Mouse (Mus musculus) ES-E14 (cell line): ENCODE measurements around the gene Ptprh. TPM values are rescaled to one million over a fixed set of nuclear protein-coding genes. Genes with fewer than 3 reads are reported as not detected.
"Not testable (repeated sequence)": the region's sequence is repeated elsewhere in the genome, so short reads cannot be mapped to it uniquely, and the experiment has no call there.

Experiments
- DNase-seq: peaks from one replicate; pipeline ENCODE4 v3.0.0-alpha.2; 2013; ENCODE audit warnings: low read depth, low spot score
- H3K27ac ChIP-seq: 2 replicates; pipeline ENCODE4 v1.5.1; 2012; ENCODE audit warnings: low read depth, mild to moderate bottlenecking, low read length, moderate library complexity, mixed read lengths; ENCODE audit not compliant: poor library complexity, insufficient read depth, severe bottlenecking
- H3K36me3 ChIP-seq: 2 replicates; pipeline ENCODE4 v1.6.1; 2012; ENCODE audit warnings: mild to moderate bottlenecking, low read length, moderate library complexity, mixed read lengths; ENCODE audit not compliant: control insufficient read depth, poor library complexity, insufficient read depth, severe bottlenecking
- H3K4me1 ChIP-seq, 2 experiments: fragments of 150-350 bp in 1 of 2; sonication (generic) in 1 of 2; 2 replicates each; pipeline ENCODE4 v1.6.1; 2012; ENCODE audit warnings: low read length in 2 of 2, mild to moderate bottlenecking in 1 of 2, mixed read lengths in 1 of 2; ENCODE audit not compliant: control insufficient read depth in 2 of 2, insufficient read depth in 2 of 2, poor library complexity in 1 of 2
- H3K4me3 ChIP-seq, 2 experiments: fragments of 150-350 bp in 1 of 2; sonication (generic) in 1 of 2; 2 replicates each; pipeline ENCODE4 v1.5.1; 2012; ENCODE audit warnings: low read length in 2 of 2, low read depth in 1 of 2, mild to moderate bottlenecking in 1 of 2, mixed read lengths in 1 of 2; ENCODE audit not compliant: insufficient read depth in 1 of 2, poor library complexity in 1 of 2, severe bottlenecking in 1 of 2
- H3K9ac ChIP-seq: 2 replicates; pipeline ENCODE4 v1.6.1; 2012; ENCODE audit warnings: low read depth, mild to moderate bottlenecking, low read length, mixed read lengths; ENCODE audit not compliant: poor library complexity, insufficient read depth, severe bottlenecking
- H3K9me3 ChIP-seq: fragments of 150-350 bp; sonication (generic); 2 replicates; pipeline ENCODE4 v1.6.1; 2012; ENCODE audit warnings: low read depth, mild to moderate bottlenecking, low read length; ENCODE audit not compliant: control insufficient read depth, insufficient read depth
- CHD2 ChIP-seq: IDR thresholded peaks from 2 replicates; pipeline ENCODE4 v1.6.1; 2014; ENCODE audit warnings: mild to moderate bottlenecking, low read depth, low read length, inconsistent platforms
- HCFC1 ChIP-seq: IDR thresholded peaks from 2 replicates; pipeline ENCODE4 v1.6.1; 2012; ENCODE audit warnings: low read length, inconsistent platforms, borderline replicate concordance; ENCODE audit not compliant: insufficient read depth
- MAFK ChIP-seq: IDR thresholded peaks from 2 replicates; pipeline ENCODE4 v1.6.1; 2014; ENCODE audit warnings: mild to moderate bottlenecking, low read depth, low read length, inconsistent platforms; ENCODE audit not compliant: insufficient read depth
- ZC3H11A ChIP-seq: IDR thresholded peaks from 2 replicates; pipeline ENCODE4 v1.6.1; 2012; ENCODE audit warnings: low read depth, mild to moderate bottlenecking, inconsistent platforms, low read length, borderline replicate concordance
- ZNF384 ChIP-seq: IDR thresholded peaks from 2 replicates; pipeline ENCODE4 v1.6.1; 2012; ENCODE audit warnings: low read depth, low read length, inconsistent platforms
- in situ Hi-C, 2 experiments: fragments of 600-800 bp; cut with MboI; formaldehyde crosslinking; loops; one replicate each; pipeline ENCODE4 v1.15.1; 2025; ENCODE audit warnings: low sequenced_read_pairs in 2 of 2, inconsistent platforms in 1 of 2; ENCODE audit not compliant: unreplicated experiment in 2 of 2
- total RNA-seq: library from RNA; depleted of rRNA; stranded (reverse); fragments of 300-350 nt; gene quantifications from 2 replicates; pipeline ENCODE4 v1.2.3, GENCODE M21; 2012

Ptprh gene
- total RNA-seq, 1 experiment = 0.18 TPM

DNA sequence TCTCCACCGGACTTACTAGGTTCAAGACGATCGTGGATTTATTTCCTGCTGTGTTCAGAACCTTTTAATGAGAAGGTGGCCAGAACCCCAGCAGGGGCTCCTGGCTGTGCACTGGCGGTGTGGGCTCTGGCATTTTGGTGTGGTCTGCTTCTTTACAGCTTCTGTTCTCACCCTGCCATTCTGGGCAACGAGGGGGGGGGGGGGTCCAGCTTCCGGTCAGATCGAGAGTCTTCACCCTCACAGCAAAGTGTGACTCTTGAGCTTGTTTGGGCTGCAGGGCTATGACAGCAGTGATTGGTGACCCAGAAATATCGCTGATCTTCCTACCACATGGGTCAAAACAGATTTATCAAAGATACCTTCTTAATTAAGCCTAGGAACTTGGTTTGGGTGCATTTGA, 8.5 kb upstream of the Ptprh start:
- DNase-seq = no peak
- TF ChIP-seq CHD2 (no peak), ZNF384 (no peak), ZC3H11A (no peak), MAFK (no peak), HCFC1 (no peak)

DNA sequence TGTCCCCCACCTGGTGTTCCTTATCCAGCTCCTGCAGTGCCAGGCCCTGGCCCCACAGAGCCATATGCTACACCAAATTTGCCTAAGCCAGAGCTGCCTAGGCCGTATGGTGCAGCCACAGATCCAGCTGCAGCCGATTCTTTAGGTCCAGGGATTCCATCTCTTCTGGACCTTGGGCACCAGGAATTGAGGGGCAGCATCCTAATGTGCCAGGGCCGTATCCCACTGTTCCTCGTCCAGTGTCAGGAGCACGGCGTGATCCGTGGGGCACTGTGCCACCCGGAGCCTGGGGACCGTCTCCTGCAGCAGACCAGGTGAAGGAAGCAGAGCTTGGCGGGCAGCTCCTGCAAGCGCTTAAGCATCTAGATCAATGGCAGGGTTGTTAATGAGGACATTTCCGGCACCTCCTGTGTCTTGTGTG, 8.1 kb upstream of the Ptprh start:
- Histone ChIP-seq H3K9me3 (no peaks in the 10 kb centered on the region), H3K4me3 (peak overlapping the region in 1 of 2 experiments; percentile 30; a peak in 2 of 4 replicates), H3K36me3 (no peaks in the 10 kb centered on the region), H3K9ac (no peak overlapping the region), H3K27ac (no peak overlapping the region), H3K4me1 (peaks cover 0 to 2% of the 10 kb centered on the region in 2 experiments; a peak in 1 of 4 replicates)
- in situ Hi-C loops = no loop called here
- TF ChIP-seq ZNF384 (no peak), MAFK (no peak), ZC3H11A (no peak), HCFC1 (no peak), CHD2 (no peak)
- no peak for DNase-seq

More for the DNA sequence above, 8.5 kb upstream of the Ptprh start:
- peaks cover 0 to 2% of the 10 kb centered on the region in 2 experiments; a peak in 1 of 4 replicates for H3K4me1 ChIP-seq
- in situ Hi-C loops = no loop called here
- peak overlapping the region in 1 of 2 experiments; percentile 30; a peak in 2 of 4 replicates for H3K4me3 ChIP-seq
- H3K9me3 ChIP-seq = no peaks in the 10 kb centered on the region
- no peaks in the 10 kb centered on the region for H3K36me3 ChIP-seq
- H3K27ac ChIP-seq = no peak overlapping the region
- H3K9ac ChIP-seq = no peak overlapping the region

DNA sequence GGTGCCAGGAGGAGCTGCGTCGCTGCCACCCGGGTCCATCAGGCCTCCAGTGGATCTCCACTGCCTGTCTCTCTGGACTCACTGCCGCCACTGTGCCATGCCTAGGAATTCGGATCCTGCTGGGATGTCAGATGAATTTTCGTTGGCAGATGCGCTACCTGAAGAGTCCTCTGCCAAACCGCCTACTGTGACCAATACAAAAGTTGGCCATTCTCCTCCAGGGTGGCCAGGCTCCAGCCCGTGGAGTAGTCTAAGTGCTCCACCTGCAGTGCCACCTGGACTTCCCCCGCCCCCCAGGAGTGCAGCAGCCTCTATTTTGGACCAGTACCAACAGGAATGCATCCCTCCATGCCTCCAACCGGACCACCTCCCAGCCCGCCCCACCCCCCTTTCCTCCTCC, 7.7 kb upstream of the Ptprh start:
- TF ChIP-seq MAFK = no peak
- no peak for TF ChIP-seq HCFC1
- no peak for TF ChIP-seq ZC3H11A
- no peak for DNase-seq
- Histone ChIP-seq H3K4me3 (no peak overlapping the region), H3K4me1 (peaks cover 0 to 2% of the 10 kb centered on the region in 2 experiments; a peak in 1 of 4 replicates), H3K9me3 (no peaks in the 10 kb centered on the region), H3K9ac (no peak overlapping the region), H3K36me3 (no peaks in the 10 kb centered on the region), H3K27ac (no peak overlapping the region)
- in situ Hi-C loops = no loop called here

DNA sequence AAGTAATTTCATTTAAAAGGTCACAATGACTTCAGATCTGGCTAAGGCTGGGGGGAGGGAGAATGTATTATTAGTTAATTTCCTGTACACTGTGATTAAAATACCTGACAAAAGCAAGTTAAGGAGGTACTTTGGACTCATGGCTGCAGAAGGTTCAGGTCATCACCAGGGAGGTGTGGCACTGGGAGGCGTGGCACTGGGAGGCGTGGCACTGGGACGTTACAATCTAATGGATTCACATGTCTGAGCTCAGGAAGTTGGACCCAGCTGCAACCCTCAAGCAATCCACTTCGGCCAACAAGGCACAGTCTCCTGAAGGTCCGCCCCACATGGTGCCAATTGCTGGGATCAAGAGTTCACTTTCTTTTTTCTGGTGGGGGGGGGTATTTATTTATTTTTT, 4.2 kb upstream of the Ptprh start:
- no peak for DNase-seq
- H3K27ac ChIP-seq = no peak overlapping the region
- in situ Hi-C loops = no loop called here
- H3K36me3 ChIP-seq = no peaks in the 10 kb centered on the region
- H3K4me1 ChIP-seq = peaks cover 0 to 2% of the 10 kb centered on the region in 2 experiments; a peak in 1 of 4 replicates
- H3K9me3 ChIP-seq = no peaks in the 10 kb centered on the region
- no peak for TF ChIP-seq ZC3H11A
- TF ChIP-seq MAFK = no peak
- no peak overlapping the region for H3K4me3 ChIP-seq
- H3K9ac ChIP-seq = no peak overlapping the region

DNA sequence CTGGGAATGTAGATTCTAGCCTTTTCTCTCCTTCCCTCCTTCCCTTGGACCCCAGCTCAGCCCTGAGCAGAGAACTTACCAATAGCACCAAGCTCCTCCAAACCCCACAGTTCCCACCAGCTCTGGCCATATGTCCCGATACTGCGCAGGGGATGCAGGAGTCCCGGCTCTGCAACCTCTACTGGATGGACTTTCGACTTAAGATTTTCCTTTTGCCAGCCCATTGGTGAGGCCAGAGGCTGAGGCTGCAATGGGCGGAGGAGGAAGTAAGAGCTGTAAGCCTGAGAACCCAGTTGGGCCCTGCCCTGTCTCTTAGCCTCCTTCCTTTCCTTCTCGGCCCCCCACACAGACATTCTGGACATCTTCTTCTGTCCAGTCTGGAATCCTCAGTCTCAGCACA, 872 bp downstream of the Ptprh start:
- H3K9ac ChIP-seq = no peak overlapping the region
- DNase-seq = no peak
- no peak overlapping the region for H3K4me3 ChIP-seq
- TF ChIP-seq MAFK = no peak
- H3K4me1 ChIP-seq = no peaks in the 10 kb centered on the region
- no peaks in the 10 kb centered on the region for H3K36me3 ChIP-seq
- H3K9me3 ChIP-seq = no peaks in the 10 kb centered on the region
- in situ Hi-C loops = no loop called here
- no peak overlapping the region for H3K27ac ChIP-seq

DNA sequence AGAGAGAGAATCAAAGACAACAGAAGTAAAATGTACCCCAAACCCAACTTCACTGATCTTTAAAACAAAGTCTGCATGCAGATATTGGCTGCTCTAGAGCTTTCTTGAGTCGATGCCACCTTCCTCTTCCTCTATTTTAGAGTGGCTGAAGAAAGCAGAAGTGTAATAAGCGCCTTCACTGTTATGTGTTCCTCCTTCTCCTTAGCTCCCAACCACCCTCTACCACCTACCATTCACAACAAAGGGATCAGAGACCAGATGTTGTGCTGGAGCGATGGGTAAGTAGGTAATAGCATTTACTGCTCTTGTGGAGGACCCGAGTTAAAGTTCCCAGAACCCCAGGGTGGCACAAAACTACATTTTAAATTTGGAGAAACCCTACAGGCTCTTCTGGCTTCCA, 6.8 kb downstream of the Ptprh start:
- in situ Hi-C loops = not testable (repeated sequence)

DNA sequence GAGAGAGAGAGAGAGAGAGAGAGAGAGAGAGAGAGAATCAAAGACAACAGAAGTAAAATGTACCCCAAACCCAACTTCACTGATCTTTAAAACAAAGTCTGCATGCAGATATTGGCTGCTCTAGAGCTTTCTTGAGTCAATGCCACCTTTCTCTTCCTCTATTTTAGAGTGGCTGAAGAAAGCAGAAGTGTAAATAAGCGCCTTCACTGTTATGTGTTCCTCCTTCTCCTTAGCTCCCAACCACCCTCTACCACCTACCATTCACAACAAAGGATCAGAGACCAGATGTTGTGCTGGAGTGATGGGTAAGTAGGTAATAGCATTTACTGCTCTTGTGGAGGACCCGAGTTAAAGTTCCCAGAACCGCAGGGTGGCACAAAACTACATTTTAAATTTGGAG, 22.4 kb downstream of the Ptprh start:
- DNase-seq, H3K4me3 ChIP-seq, H3K9me3 ChIP-seq, H3K27ac ChIP-seq, H3K36me3 ChIP-seq, in situ Hi-C loops, H3K4me1 ChIP-seq, H3K9ac ChIP-seq: not testable (repeated sequence)

More for the DNA sequence above, 6.8 kb downstream of the Ptprh start:
- H3K36me3 ChIP-seq, H3K4me3 ChIP-seq, H3K27ac ChIP-seq, DNase-seq, H3K9ac ChIP-seq, H3K9me3 ChIP-seq, H3K4me1 ChIP-seq: not testable (repeated sequence)
